Mouse (Mus musculus): Measurements from ENCODE around the gene Fam189a1.

The Fam189a1 gene

DNA sequence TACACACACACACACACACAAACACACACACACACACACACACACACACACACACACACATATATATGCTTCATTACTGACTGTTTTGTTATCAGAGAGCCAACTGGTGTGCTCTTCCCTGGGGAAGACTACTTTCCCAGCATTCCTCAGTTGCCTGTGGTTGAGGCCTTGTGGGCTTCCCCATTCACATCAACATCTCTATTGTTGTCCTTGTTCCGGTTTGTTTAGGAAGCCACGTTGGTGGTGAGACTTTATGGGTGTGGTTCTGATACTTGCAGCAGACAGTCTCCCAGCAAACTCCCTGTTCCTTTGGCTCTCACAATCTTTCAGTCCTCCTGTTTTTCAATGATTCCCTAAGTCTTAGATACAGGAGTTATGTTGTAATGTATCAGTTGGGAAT, 204.2 kb downstream of the Fam189a1 start:
- in situ Hi-C loops (cut with MboI, MseI) = loop anchor here (5.0 kb wide), 1 partner anchor 120 kb away; no protein-coding TSS in a partner anchor

DNA sequence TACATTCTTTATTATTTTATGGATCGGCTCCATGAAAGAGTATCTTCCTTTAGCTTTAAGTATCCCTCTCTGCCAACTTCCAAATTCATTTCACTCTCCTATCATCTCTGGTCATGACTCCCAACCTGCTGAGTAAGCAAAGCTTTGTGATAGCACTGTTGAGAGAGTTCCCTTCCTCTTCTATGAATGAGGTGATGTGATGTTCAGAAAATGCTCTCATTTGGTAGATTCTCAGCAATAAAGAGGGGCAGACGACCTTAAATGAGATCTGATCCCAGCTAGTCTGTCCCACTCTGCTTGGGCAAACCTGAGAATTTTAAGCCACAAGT, 205.6 kb downstream of the Fam189a1 start:
- in situ Hi-C loops (cut with MboI, MseI) = loop anchor here (5.0 kb wide), 1 partner anchor 122 kb away; no protein-coding TSS in a partner anchor

DNA sequence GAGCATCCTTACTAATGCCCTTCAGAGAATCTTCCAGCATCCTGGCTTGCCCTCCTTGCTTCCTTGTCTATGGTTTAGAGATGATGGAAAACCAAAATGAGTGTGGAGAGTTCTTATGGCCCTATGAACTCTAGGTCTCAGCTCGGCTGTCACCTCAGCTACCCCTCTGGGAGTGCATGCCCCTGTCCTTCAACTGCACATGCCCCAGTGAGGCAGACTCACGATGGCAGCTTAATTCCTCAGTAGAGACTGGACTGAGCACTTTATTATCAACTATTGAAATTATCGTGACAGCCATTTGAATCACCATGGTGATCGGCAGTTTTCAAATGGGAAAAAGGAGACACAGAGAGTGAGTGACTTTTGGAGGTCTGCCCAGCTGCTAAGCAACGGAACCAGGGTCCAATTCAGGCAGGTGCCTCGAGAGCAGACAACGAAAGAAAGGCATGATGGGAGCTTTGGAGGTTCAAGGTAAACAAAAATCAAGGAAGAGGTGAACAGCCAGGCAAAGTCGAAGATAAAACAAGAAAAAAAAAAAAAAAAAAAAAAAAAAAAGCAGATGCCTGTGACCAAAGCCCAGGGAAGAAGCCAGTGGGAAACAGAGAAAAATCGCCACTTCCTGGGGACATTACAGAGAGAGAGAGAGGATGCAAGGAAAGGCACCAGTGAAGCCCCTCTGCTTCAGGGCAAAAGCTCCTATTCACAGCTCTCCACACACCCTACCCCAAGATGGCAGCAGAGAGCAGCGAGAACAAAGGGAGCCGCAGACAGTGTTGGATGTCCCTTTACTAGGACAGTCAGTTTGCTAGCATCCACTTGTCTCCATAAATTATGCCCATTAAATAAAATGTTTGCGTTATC, 206.2 kb downstream of the Fam189a1 start:
- in situ Hi-C loops (cut with MboI, MseI) = loop anchor here (5.0 kb wide), 1 partner anchor 122 kb away; no protein-coding TSS in a partner anchor

DNA sequence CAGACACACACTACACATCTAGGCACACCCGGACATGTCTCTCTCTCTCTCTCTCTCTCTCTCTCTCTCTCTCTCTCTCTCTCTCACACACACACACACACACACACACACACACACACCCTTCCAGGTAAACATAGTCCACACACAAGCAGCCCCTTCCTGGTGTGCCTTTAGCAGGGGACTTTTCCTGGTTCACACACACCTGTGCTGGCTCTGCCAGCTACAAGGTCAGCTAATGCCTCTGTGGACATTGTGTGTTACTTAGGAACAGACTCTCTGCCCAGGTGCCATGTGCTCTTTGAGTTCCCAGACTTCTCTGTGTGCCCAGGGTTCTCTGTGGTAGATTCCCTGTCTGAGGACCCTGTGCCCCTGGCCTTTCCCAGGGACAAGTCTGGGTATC, 206.9 kb downstream of the Fam189a1 start:
- in situ Hi-C loops (cut with MboI, MseI) = no loop called here

- in situ Hi-C loops (cut with MboI, MseI) = no loop called here
Measured at GRCm38 (mm10) chr7:64944686-64945085, 211.7 kb downstream of the Fam189a1 start.

DNA sequence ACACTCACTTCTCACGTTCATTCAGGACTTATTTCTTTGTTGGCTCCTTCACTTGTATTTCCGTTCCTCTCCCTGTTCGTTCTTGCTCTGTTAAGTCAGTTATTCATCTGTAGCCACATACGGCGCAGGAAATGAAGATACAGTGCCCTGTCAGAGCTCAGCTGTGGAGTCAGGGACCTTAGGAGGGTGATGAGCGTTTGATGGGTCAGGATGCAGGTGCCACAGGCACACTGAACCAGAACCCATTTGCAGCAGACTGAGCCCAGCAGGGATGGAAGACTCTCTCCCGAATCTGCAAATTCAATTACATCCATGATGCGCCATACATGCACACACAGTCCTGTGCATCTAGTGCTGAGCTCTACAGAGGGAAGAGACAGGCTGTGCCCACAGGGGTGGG, 212.2 kb downstream of the Fam189a1 start:
- in situ Hi-C loops (cut with MboI, MseI) = no loop called here

GRCm38 (mm10) chr7:64936927-64937326, 219.4 kb downstream of the Fam189a1 start:
- in situ Hi-C loops (cut with MboI, MseI) = no loop called here

DNA sequence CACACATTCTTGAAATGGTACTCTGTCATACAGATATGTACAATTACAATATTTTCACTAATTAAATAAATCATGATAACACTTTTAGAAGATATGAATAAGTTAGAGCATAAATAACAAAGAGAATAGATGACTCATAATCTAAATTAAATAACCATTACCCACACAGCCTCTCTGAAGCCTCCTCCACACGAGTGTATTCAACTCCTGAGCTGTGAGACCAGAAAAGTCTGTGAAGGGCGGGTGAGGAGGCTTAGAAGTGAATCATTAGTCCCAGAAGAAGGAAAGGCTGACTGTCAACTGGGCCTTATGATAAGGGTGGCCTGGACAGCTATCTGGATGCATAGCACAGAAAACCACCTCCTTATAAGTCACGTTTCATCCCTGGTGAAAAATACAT, 222.3 kb downstream of the Fam189a1 start:
- in situ Hi-C loops (cut with MboI, MseI) = no loop called here

DNA sequence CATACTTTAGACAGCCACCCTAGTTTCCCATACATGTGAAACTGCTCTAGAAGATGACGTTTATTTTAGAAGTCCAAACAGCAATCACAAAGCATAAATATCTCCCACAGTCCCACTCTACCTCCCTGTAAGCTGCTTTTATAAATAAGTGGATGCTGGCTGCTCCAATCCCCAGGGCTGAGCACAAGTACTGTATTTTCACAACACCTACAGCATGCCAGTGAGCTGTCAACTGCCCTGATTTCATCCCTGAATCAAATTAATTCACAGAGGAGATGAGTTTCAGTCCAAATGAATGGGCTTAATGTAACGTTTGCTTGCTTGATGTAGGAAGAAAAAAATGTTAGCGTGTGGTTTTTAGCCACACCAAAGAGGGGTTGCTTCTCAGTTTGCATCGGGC, 225.4 kb downstream of the Fam189a1 start:
- in situ Hi-C loops (cut with MboI, MseI) = no loop called here

DNA sequence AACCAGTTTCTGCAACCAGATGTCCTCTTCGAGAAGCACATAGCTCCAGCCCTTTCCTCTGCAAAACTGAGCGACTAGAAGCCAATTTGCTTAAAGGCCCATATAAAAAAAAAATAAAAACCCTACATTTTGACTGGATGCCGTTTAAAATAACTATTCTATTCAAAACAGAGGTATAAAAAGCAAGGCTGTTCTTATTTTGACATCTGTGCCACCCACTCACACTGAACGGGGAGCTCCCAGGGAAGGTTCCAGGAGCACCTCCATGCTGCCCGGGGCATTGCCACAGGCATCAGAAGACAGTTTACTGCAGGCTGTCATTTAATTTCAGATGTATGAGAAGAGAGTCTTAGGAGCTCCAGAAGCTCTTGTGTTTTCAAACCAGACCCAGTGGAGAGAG, 232.5 kb downstream of the Fam189a1 start:
- in situ Hi-C loops (cut with MboI, MseI) = no loop called here

DNA sequence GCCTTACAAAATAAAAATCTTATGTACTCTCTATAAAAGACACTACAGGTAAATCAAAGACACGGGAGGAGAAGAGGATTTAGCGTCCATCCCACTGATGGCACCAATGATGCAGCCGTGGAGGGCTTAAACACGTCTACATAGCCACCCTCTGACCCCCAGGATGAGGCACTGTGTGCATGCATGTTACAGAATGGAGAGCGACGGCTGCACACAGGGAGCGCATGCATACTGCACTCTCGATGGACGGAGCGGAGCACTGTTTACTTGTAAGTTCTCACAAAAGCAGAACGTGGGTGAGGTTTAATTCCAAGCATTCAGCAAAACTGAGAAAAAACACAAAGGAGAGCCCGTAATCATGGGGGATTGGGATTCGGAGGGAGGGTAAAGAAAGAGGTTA, 235.2 kb downstream of the Fam189a1 start:
- in situ Hi-C loops (cut with MboI, MseI) = no loop called here

DNA sequence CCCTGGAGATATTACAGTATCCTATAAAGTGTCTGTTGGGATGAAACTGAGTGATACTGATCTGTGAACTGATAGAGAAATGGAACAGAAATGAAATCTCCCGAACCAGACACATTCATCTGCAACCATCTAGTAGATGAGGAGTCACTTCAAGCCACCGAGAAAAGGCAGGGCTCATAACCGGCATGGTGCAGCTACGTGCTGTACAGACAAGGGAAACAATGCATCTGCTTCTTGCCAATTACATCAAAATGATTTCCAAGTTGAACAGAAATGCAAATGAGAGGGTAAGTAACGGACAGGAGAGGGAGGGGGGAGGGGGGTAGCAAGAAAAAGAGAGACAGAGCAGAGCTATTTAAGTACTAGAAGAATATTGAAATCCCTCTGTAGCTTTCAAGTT, 235.6 kb downstream of the Fam189a1 start:
- in situ Hi-C loops (cut with MboI, MseI) = no loop called here

GRCm38 (mm10) chr7:64916654-64917053, 239.7 kb downstream of the Fam189a1 start:
- in situ Hi-C loops (cut with MboI, MseI) = no loop called here

DNA sequence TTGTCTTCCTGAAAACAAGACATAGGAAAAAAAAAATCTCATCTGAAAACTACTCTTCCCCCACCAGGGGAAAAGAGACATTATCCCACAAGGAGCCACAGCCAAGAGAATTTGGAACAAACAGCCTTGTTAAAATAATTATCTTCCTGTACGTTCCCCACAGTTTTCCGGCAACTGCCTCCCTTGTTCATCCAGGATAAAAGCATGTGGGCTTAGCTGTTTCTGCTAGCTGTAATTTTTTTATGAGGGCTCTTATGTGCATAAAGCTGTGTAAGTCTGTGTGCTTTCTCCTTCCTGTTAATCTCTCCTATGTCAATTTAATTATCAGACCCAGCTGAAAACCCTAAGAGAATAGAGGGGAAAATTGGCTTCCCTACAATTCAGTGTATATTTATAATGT, 241.2 kb downstream of the Fam189a1 start:
- in situ Hi-C loops (cut with MboI, MseI) = no loop called here

DNA sequence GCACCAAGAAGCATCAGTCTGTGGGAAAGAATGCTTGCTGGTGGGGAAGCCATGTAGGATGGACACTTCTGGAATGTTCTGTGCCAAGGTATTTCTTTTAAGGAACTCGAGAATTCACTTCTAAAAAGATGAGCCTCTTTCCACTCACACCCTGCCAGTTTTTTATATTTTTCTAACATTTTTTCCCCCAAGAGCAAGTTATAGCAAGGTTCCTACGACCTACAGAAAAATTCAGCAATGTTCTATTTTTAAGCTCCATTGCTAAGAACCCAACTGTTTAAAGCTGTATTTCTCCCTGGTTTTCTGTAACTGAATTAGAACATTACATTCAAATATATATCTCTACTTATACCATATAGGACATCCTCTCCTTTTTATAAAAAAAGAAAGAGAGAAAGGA, 244.4 kb downstream of the Fam189a1 start:
- in situ Hi-C loops (cut with MboI, MseI) = no loop called here

- in situ Hi-C loops (cut with MboI, MseI) = no loop called here
Measured at GRCm38 (mm10) chr7:64910208-64910607, 246.2 kb downstream of the Fam189a1 start.

GRCm38 (mm10) chr7:64906955-64907354, 249.4 kb downstream of the Fam189a1 start:
- in situ Hi-C loops (cut with MboI, MseI) = no loop called here

DNA sequence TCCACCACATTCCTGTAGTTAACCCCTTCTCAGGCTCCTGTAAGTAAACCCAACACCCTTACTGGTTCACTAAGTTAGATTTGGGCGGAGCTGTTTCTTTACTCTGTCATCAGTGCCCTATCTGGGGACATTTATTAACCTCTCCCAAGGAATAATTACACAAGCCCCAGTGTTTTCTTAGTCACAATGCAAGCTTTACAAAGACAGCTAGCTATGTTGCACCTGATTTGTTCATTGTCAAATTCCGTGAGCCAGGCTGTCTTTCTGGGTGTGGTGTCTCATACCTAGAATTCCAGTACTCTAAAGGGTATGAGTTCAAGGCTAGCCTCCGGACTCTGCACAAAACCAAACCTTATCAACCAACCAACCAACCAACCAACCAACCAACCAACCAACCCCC, 250.9 kb downstream of the Fam189a1 start:
- in situ Hi-C loops (cut with MboI, MseI) = no loop called here

GRCm38 (mm10) chr7:64900249-64900648, 256.1 kb downstream of the Fam189a1 start:
- in situ Hi-C loops (cut with MboI, MseI) = no loop called here

GRCm38 (mm10) chr7:64896587-64896986, 259.8 kb downstream of the Fam189a1 start:
- in situ Hi-C loops (cut with MboI, MseI) = no loop called here

GRCm38 (mm10) chr7:64895685-64896101, 260.7 kb downstream of the Fam189a1 start:
- in situ Hi-C loops (cut with MboI, MseI) = no loop called here

GRCm38 (mm10) chr7:64891139-64891538, 265.2 kb downstream of the Fam189a1 start:
- in situ Hi-C loops (cut with MboI, MseI) = no loop called here

- in situ Hi-C loops (cut with MboI, MseI) = no loop called here
Measured at GRCm38 (mm10) chr7:64889919-64890318, 266.5 kb downstream of the Fam189a1 start.

All from T-helper 1 cell (primary cell).